Mouse (Mus musculus): ENCODE measurements around the gene Cep131.

Gene Cep131

GRCm38 (mm10) chr11:120086702-120087152 is at the start of gene Cep131:
TSS of gene Cep131 (minus strand) at chr11:120086827.
- DNase-seq: peak; percentile 99

- no peak for DNase-seq
Observed at GRCm38 (mm10) chr11:120136195-120136594, 49.6 kb upstream of the Cep131 start.

- no peak for DNase-seq
Observed at GRCm38 (mm10) chr11:120134847-120135530, 48.4 kb upstream of the Cep131 start.

- no peak for DNase-seq
Observed at GRCm38 (mm10) chr11:120134148-120134547, 47.5 kb upstream of the Cep131 start.

GRCm38 (mm10) chr11:120129281-120129680 is 42.7 kb upstream of the Cep131 start:
- DNase-seq: no peak

- no peak for DNase-seq
Observed at GRCm38 (mm10) chr11:120126845-120127244, 40.2 kb upstream of the Cep131 start.

- DNase-seq: no peak
Observed at GRCm38 (mm10) chr11:120122126-120122525, 35.5 kb upstream of the Cep131 start.

- DNase-seq: peak; percentile 65
Observed at GRCm38 (mm10) chr11:120120642-120121420, 34.2 kb upstream of the Cep131 start.

GRCm38 (mm10) chr11:120119936-120120541 is 33.4 kb upstream of the Cep131 start:
- no peak for DNase-seq

GRCm38 (mm10) chr11:120119108-120119507 is 32.5 kb upstream of the Cep131 start:
- DNase-seq: no peak

GRCm38 (mm10) chr11:120117626-120118025 is 31.0 kb upstream of the Cep131 start:
- DNase-seq: no peak

- DNase-seq: no peak
Observed at GRCm38 (mm10) chr11:120114488-120115215, 28.0 kb upstream of the Cep131 start.

- DNase-seq: no peak
Observed at GRCm38 (mm10) chr11:120112136-120112535, 25.5 kb upstream of the Cep131 start.

GRCm38 (mm10) chr11:120111033-120111432 is 24.4 kb upstream of the Cep131 start:
- peak; percentile 69 for DNase-seq

- no peak for DNase-seq
Observed at GRCm38 (mm10) chr11:120110554-120110953, 23.9 kb upstream of the Cep131 start.

GRCm38 (mm10) chr11:120109558-120110210 is 23.1 kb upstream of the Cep131 start:
- no peak for DNase-seq

- DNase-seq: no peak
Observed at GRCm38 (mm10) chr11:120107796-120108195, 21.2 kb upstream of the Cep131 start.

GRCm38 (mm10) chr11:120107026-120107425 is 20.4 kb upstream of the Cep131 start:
- no peak for DNase-seq

- no peak for DNase-seq
Observed at GRCm38 (mm10) chr11:120103431-120103997, 16.9 kb upstream of the Cep131 start.

- peak; percentile 65 for DNase-seq
Observed at GRCm38 (mm10) chr11:120101036-120101435, 14.4 kb upstream of the Cep131 start.

GRCm38 (mm10) chr11:120098588-120099511 is 12.2 kb upstream of the Cep131 start, which contains the start of the genes Tepsin and Ndufaf8:
TSS of gene Tepsin (minus strand) at chr11:120098731.
TSS of gene Ndufaf8 (plus strand) at chr11:120098928.
- DNase-seq: peak; percentile 97
